Mouse (Mus musculus) kidney, postnatal 10 days (tissue): Measurements from ENCODE around the gene Pomgnt2.

Source experiments
- DNase-seq: peaks from one replicate; pipeline ENCODE4 v3.0.0; 2021; ENCODE audit warnings: mixed read lengths

Gene Pomgnt2

GRCm38 (mm10) chr9:122010751-122011150 is 13.8 kb upstream of the Pomgnt2 start:
- DNase-seq, result no peak

- no peak for DNase-seq
These were observed 12.0 kb upstream of the Pomgnt2 start for GRCm38 (mm10) chr9:122008876-122009275.

- DNase-seq, result peak; percentile 79
These were observed 9.7 kb upstream of the Pomgnt2 start for GRCm38 (mm10) chr9:122006609-122007008.

- DNase-seq, result no peak
These were observed 9.3 kb upstream of the Pomgnt2 start for GRCm38 (mm10) chr9:122006175-122006574.

GRCm38 (mm10) chr9:121997978-121998377 is 1.1 kb upstream of the Pomgnt2 start:
- DNase-seq, result no peak

- peak; percentile 91 for DNase-seq
These were observed 1.3 kb downstream of the Pomgnt2 start for GRCm38 (mm10) chr9:121995508-121996131.

- no peak for DNase-seq
These were observed 1.8 kb downstream of the Pomgnt2 start for GRCm38 (mm10) chr9:121995077-121995476.

- no peak for DNase-seq
These were observed 3.9 kb downstream of the Pomgnt2 start for GRCm38 (mm10) chr9:121993047-121993446.

GRCm38 (mm10) chr9:121991041-121991440 is 5.9 kb downstream of the Pomgnt2 start:
- DNase-seq, result no peak

GRCm38 (mm10) chr9:121989536-121989935 is 7.4 kb downstream of the Pomgnt2 start:
- no peak for DNase-seq

- DNase-seq, result no peak
These were observed 8.0 kb downstream of the Pomgnt2 start for GRCm38 (mm10) chr9:121988910-121989309.

- peak; percentile 82 for DNase-seq
These were observed 12.1 kb downstream of the Pomgnt2 start for GRCm38 (mm10) chr9:121984465-121985461.

GRCm38 (mm10) chr9:121983504-121983903 is 13.4 kb downstream of the Pomgnt2 start:
- peak; percentile 85 for DNase-seq

GRCm38 (mm10) chr9:121982665-121983064 is 14.2 kb downstream of the Pomgnt2 start:
- DNase-seq, result no peak

GRCm38 (mm10) chr9:121982214-121982613 is 14.7 kb downstream of the Pomgnt2 start:
- DNase-seq, result no peak

GRCm38 (mm10) chr9:121981466-121982105 is 15.3 kb downstream of the Pomgnt2 start:
- no peak for DNase-seq

GRCm38 (mm10) chr9:121981046-121981445 is 15.9 kb downstream of the Pomgnt2 start:
- DNase-seq, result no peak

- no peak for DNase-seq
These were observed 21.6 kb downstream of the Pomgnt2 start for GRCm38 (mm10) chr9:121975321-121975720.

- peak; percentile 38 for DNase-seq
These were observed 22.5 kb downstream of the Pomgnt2 start for GRCm38 (mm10) chr9:121974141-121974986.

GRCm38 (mm10) chr9:121973207-121973606 is 23.7 kb downstream of the Pomgnt2 start:
- DNase-seq, result no peak

- no peak for DNase-seq
These were observed 27.0 kb downstream of the Pomgnt2 start for GRCm38 (mm10) chr9:121969841-121970381.

- no peak for DNase-seq
These were observed 28.7 kb downstream of the Pomgnt2 start for GRCm38 (mm10) chr9:121968258-121968657.
